Mouse (Mus musculus) heart, adult 2 months (tissue): Measurements from ENCODE around the gene Faap100.

Source experiments
- CTCF ChIP-seq: fragments of 200-600 bp; IDR thresholded peaks from 2 replicates; pipeline ENCODE4 v1.8.1; 2022; ENCODE audit warnings: antibody characterized with exemption, mild to moderate bottlenecking, moderate library complexity
- EP300 ChIP-seq: fragments of 200-500 bp; IDR thresholded peaks from 2 replicates; pipeline ENCODE4 v1.6.1; 2011; ENCODE audit warnings: low read depth, low read length, control low read depth; ENCODE audit not compliant: insufficient read depth
- POLR2A ChIP-seq: fragments of 200-500 bp; IDR thresholded peaks from 2 replicates; pipeline ENCODE4 v1.6.1; 2011; ENCODE audit warnings: mild to moderate bottlenecking, low read depth, low read length, control low read depth; ENCODE audit not compliant: insufficient read depth

DNA sequence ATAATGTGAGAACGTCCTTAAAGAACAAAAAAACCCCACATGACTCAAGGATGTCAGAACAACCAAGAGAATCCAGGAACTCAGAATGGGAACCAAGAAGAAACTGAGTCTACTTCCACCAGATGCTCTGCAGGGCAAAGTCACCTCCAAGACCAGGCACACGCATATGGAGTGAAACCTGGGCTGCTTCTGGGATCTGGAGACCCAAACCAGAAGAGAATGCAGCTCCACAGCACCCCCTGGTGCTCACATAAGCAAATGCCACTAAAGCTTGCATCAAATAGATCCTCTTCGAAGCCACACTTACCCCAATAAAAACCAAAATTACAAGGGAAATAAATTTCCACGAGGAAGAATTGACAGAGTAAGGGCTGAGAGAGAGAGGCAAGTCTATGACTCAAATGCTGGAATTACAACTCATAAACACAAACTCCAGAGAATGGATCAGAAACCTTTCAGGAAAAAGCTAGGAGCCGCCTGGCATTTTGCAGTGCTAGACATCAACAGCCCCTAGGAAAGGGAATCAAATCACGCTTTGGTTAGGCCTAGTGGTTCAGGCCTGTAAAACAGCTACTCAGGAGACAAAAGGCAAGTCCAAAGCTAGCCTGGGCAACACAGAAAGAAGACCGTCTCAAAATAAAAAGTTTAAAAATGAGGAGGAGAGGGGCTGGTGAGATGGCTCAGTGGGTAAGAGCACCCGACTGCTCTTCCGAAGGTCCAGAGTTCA is 45.2 kb upstream of the Faap100 start:
- TF ChIP-seq POLR2A, result no peak
- TF ChIP-seq CTCF, result peak; percentile 93
- TF ChIP-seq EP300, result 0 out of 2 replicates have a peak, but pooled peaks have one; percentile 55
